9 mouse cellular contexts compared by ENCODE assay signal in genomic region chr8:88555669-88556068, GRCm38 (mm10). TPM values are rescaled to one million over a fixed set of nuclear protein-coding genes. Genes with fewer than 3 reads are reported as not detected.
DNase-seq lines count a peak whose midpoint lies in the region; TF ChIP-seq lines count a peak whose summit lies in the region.
"Had no signal": no experiment of that assay in that cellular context is flagged by ENCODE, and none has a peak within 500 bp of the region (broad histone marks: within the 10 kb centered on the region; RNA-seq: fewer than 3 reads in every experiment).

No protein-coding gene starts in this region.

- TF ChIP-seq POLR2A in kidney, adult 2 months (IDR thresholded peaks at IDR 0.05; ENCODE audit: low read depth, low read length) = no peak

- intact Hi-C loops in left cerebral cortex, postnatal 4 days (cut with DNase I) = no loop called here
- intact Hi-C loops in left cerebral cortex, postnatal 14 days (cut with DNase I) = no loop called here

- no peak for TF ChIP-seq CTCF in kidney, adult 2 months (conservative IDR thresholded peaks at IDR 0.05; ENCODE audit: insufficient read depth, insufficient read length, low read depth, low read length)

- no peak overlapping the region for H3K27ac ChIP-seq in kidney, adult 2 months (ENCODE audit: insufficient read depth, low read depth, low read length)

- DNase-seq in left cerebral cortex, postnatal 4 days = peak; percentile 41
- no peak for DNase-seq in left cerebral cortex, adult 9 months (ENCODE audit: low spot score in 2 of 2)
- DNase-seq in heart, adult 18-20 months = peak; percentile 77 to 88
- peak; percentile 62 for DNase-seq in kidney, adult 2 months
- peak; percentile 75 for DNase-seq in lung, postnatal 36 days
- no peak for DNase-seq in layer of hippocampus, adult 18-20 months (ENCODE audit: low spot score in 2 of 2)
- no peak for DNase-seq in c-Kit-positive CD71-positive TER-119-positive erythroid progenitor cells, embryonic 14.5 days (ENCODE audit: low spot score)
- no peak for DNase-seq in left cerebral cortex, postnatal 14 days (ENCODE audit: low spot score in 2 of 2)
- DNase-seq: thymus, adult 2 months had no signal

- H3K4me3 ChIP-seq in kidney, adult 2 months (ENCODE audit: insufficient read depth, low read depth, low read length) = no peak overlapping the region

- WGBS in kidney, adult 2 months = 65% methylated on average over 4 of the region's 4 CpGs

- H3K27me3 ChIP-seq in kidney, adult 2 months (replicated peaks; ENCODE audit: control insufficient read depth, insufficient read depth, low read length) = no peaks in the 10 kb centered on the region

- no peaks in the 10 kb centered on the region for H3K4me1 ChIP-seq in kidney, adult 2 months (ENCODE audit: control insufficient read depth, insufficient read depth, low read length)

- H3K36me3 ChIP-seq in kidney, adult 2 months (ENCODE audit: control insufficient read depth, insufficient read depth, low read length) = no peaks in the 10 kb centered on the region

RNA-seq across cellular contexts. Expression of gene Nkd1, which starts 34.5 kb away (rescaled TPM):
- 10 to 100 TPM; 22.5 to 25.7 TPM for total RNA-seq in left cerebral cortex, postnatal 4 days (2021)
- total RNA-seq in heart, adult 18-20 months (2021) = 1 to 10 TPM; 2.4 to 2.8 TPM
- polyA plus RNA-seq in kidney, adult 2 months (2012; rRNA removed) = 8.6 and 9.6 TPM in 2 replicates
- 1 to 10 TPM; 8.2 to 9.0 TPM for total RNA-seq in layer of hippocampus, adult 18-20 months (2021)
- 10 to 100 TPM; 19.7 to 25.5 TPM for total RNA-seq in left cerebral cortex, postnatal 14 days (2021)

Comparison
In these comparisons a context has a peak if more than half of its experiments do, and no peak if none do; other contexts are left out.
1. DNase-seq: peak in left cerebral cortex, postnatal 4 days (single experiment), heart, adult 18-20 months (2 of 2), kidney, adult 2 months (single experiment) and lung, postnatal 36 days (single experiment); none in left cerebral cortex, adult 9 months (0 of 2), layer of hippocampus, adult 18-20 months (0 of 2), c-Kit-positive CD71-positive TER-119-positive erythroid progenitor cells, embryonic 14.5 days (single experiment) and left cerebral cortex, postnatal 14 days (0 of 2).